Mouse (Mus musculus): ENCODE data around the gene Gm29797.

Gm29797 gene

GRCm38 (mm10) chr2:181671984-181672383 is 15.2 kb downstream of the Gm29797 start:
- DNase-seq (ENCODE audit: low spot score in 2 of 2) = no peak

- peak in 1 of 2 experiments; percentile 49 for DNase-seq (ENCODE audit: low spot score in 2 of 2)
These were observed 16.7 kb downstream of the Gm29797 start for GRCm38 (mm10) chr2:181673501-181673900.

- no peak for DNase-seq (ENCODE audit: low spot score in 2 of 2)
These were observed 18.1 kb downstream of the Gm29797 start for GRCm38 (mm10) chr2:181674934-181675333.

DNA sequence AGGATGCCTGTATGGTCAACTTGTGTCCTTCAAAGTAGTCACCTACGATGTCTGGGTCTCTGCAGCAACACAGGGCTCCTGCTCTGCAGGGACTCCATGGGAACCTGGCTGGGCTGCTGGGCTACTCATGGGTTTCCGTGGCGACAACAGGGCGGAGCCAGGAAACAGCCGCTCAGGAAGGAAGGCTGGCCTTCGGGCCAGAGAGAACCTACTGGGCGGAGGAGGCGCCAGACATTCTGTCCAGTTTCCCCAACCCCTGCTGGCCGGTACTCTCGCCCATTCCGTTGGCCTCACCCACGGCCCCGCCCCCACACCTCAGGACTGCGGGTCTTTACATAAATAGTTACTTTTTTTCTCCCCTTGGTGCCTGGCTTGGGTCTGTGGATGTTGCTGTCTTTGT is 18.6 kb downstream of the Gm29797 start:
- DNase-seq (ENCODE audit: low spot score in 2 of 2) = peak; percentile 88 to 93

GRCm38 (mm10) chr2:181676424-181676823 is 19.6 kb downstream of the Gm29797 start:
- no peak for DNase-seq (ENCODE audit: low spot score in 2 of 2)

DNA sequence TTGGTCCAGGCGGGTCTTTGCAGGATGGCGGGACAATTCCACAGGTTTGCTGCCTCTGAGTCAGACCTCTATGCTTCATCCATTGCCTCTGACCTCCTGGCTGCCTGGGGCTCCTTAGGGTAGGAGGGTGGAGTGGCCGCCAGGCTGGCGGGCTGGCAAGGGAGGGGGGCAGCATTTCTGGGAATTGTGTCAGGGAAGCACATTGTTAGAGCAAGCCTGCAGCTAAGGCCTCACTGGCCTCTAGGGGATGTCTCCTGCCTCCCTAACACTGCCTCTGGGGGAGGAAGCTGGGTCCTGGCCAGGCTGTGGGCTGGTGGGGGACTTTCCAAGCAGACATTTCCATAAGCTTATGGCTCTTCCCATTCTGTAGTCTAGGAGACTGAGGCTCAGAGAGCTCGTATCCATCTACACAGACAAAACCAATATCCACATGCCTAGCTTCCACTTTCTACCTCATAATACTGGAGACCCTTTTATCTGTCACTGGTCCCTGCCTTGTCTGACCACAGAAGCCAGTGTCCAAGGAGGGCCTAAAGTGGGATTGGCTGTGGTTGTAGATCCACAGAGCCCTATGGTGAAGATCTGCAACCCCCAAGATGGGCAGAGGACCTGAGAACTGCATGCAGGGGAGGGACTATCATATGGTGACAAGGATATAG is 20.4 kb downstream of the Gm29797 start:
- DNase-seq (ENCODE audit: low spot score in 2 of 2) = peak; percentile 73 to 84

DNA sequence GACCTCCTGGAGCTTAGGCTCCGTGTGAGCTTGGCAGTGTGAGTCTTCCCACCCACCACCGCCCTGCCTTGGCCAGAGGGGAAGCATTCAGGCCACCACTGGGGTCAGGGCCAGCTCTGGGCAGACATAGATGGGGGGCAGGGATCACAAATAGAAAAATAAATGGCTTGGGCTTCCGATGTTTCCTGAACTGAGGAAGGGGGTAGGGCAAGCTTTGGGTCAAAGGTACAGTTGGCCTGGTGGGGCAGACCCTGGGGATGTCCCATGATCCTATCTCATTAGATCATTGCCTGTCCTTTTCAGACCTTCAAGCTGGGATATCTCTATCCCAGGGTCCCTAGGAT is 20.9 kb downstream of the Gm29797 start:
- peak in 1 of 2 experiments; percentile 56 for DNase-seq (ENCODE audit: low spot score in 2 of 2)

GRCm38 (mm10) chr2:181678780-181679179 is 21.9 kb downstream of the Gm29797 start:
- peak; percentile 82 to 85 for DNase-seq (ENCODE audit: low spot score in 2 of 2)

DNA sequence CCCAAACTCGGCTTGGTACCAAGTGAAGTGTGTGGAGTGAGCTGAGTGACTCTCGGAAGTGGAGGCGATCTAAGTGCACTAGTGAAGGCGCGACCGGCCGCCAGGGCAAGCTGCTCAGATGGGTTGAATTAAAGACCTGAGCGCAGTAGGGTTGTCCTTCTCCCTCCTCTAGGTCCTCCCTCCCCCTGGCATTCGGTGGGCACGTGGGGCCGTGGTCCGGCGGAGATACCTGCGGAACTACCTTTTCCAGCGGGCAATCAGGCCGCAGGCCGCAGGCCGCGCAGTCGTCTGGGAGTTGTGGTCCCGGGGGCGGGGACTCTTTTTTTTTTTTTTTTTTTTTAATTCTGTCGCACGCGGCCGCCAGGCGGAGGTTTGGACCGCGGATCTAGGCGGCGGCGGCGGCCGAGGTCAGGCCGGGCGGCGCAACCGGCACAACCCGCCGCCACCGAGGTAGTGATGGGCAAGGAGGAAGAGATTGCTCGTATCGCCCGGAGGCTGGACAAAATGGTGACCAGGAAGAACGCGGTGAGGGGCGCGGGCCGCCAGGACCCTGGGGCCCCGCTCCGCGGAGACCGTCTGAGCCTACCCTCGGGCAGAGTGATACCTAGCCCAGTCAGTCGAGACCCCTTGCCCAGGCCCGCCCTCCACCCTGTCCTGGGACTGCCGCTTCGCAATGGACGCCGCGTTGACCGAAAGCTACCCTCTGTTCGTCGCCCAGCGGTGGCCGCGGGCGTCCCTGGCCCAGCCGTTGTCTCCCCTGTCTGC is 23.3 kb downstream of the Gm29797 start, which contains the start of gene Tcea2:
Gene Tcea2 (plus strand): TSS at position 360 of the 765 bp plus-strand sequence.
- DNase-seq (ENCODE audit: low spot score in 2 of 2) = peak; percentile 66 to 72

DNA sequence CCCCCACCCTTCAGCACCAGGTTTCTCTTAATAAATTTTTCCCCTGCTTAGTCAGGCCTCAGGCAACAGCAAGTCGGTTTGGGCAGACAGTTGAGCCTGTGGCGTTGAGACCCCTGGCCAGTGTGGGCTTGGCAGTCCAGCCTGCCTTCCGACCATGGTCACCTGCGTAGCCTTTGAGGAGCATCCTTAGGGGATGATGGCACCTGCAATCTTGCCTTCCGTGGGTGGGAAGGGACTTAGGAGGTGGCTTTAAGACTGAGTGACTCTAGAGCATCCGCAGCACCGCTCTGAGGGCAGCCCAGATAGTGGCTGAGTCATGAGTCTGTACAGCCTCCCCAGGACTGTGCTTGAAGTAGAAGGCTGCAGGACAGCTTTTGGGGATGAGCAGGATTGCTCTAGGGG is 23.9 kb downstream of the Gm29797 start:
- DNase-seq (ENCODE audit: low spot score in 2 of 2) = no peak

GRCm38 (mm10) chr2:181681978-181682377 is 25.1 kb downstream of the Gm29797 start:
- no peak for DNase-seq (ENCODE audit: low spot score in 2 of 2)

DNA sequence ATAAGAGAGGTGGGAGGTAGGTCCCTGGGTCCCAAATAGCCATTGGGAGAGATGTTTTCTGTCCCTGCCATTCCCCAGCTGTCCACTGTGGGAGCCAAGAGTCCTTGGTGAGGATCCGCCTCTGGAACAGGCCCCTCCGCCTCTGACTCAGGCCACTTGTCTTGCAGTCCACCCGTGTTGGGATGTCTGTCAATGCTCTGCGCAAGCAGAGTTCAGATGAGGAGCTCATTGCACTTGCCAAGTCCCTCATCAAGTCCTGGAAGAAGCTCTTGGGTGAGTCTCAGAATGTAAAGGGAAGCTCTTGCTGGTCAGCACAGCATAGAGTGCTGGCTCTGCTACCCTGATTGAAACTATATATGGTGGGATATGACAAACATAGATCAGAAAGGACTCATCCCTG is 26.5 kb downstream of the Gm29797 start:
- no peak for DNase-seq (ENCODE audit: low spot score in 2 of 2)

GRCm38 (mm10) chr2:181684713-181685112 is 27.9 kb downstream of the Gm29797 start:
- DNase-seq (ENCODE audit: low spot score in 2 of 2) = no peak

DNA sequence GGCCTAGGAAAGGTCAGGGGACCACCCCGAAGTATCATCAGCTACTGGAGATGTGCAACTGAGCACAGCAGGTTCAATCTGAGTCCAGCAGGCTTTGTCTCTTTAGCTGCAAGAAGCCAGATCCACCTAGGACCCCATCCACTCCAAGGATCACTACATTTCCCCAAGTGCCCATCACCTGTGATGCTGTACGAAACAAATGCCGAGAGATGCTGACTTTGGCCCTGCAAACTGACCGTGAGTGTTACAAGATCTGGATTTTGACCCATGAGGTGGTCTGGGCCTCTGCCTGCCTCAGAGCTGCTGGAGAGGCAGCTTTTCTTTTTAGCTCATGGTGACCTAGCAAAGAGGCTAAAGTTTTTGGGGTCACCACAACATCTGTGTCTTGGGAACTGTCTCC is 28.9 kb downstream of the Gm29797 start:
- DNase-seq (ENCODE audit: low spot score in 2 of 2) = no peak

- no peak for DNase-seq (ENCODE audit: low spot score in 2 of 2)
These were observed 30.8 kb downstream of the Gm29797 start for GRCm38 (mm10) chr2:181687586-181687985.

DNA sequence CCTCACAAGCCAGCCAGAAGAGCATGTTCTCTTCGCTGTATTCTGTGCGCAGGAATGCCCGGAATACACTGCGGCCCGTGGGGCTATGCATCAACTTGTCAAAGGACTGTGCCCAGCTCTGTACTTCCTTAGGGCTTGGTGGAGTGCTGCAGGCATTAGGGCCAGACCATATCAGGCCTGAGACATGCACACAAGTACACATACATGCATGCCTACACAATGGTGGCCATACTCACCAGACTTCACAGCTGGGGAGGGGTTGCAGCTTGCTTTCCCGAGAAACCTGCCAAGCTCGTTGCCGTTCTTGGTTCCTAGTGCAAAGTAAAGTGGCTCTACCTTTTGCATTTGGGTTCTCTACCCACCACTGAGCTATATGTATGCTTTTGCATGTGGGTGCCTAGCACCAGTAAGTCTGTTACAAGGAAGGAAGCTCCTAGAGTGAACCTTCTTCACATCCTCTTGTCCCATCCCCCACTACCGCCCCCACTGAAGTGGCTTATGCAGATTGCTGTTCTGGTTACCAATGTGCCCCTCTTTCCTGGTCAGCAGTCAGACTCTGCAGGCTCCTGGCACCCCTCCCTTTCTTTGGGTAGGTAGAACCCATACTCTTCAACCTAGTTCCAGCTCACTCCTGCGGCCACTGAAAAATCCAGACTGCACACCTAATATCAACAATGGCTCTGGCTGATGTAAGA is 32.8 kb downstream of the Gm29797 start:
- no peak for DNase-seq (ENCODE audit: low spot score in 2 of 2)

DNA sequence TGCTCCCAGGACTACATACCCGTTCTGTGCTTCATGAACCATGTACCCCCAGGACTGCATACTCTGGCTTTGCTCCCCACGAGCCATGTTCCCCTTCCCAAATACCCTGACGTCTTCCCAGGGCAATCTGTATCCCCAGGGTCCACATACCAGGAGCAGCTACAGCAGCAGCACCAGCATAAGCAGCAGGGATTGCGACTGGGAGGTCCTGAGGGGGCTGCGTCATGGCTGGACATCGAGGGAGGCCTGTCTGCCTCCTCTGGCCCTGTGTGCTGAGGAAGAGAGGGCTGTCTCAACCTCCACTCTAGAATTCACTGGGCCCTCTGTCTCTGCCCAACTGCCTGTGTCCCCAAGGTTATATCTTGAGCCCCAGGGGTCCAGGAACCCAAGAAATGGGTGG is 34.2 kb downstream of the Gm29797 start:
- DNase-seq (ENCODE audit: low spot score in 2 of 2) = no peak

DNA sequence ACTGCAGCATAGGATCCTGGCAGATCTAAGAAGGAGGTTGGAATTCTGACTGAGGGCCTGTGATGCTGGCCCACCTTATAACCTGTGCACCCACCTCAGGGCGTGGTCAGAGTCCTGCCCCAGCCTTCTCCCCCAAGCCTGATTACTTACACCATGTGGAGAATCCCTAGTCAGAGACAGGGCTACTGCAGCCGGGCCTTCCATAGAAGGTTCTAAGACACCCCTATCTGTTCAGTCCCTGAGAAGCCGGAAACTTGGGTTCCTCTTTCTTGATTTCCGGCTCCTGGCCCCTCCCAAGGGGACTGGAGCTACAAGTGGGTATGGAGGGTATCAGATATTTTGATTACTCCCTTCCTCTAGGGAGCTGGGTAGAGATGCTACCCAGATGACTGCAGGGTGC is 34.7 kb downstream of the Gm29797 start:
- DNase-seq (ENCODE audit: low spot score in 2 of 2) = no peak

GRCm38 (mm10) chr2:181692304-181692703 is 35.5 kb downstream of the Gm29797 start:
- DNase-seq (ENCODE audit: low spot score in 2 of 2) = no peak

GRCm38 (mm10) chr2:181693339-181694280 is 36.8 kb downstream of the Gm29797 start, which contains the start of gene Rgs19:
Rgs19 (minus strand) TSS chr2:181693977.
- DNase-seq (ENCODE audit: low spot score in 2 of 2) = peak; percentile 86 to 90

- no peak for DNase-seq (ENCODE audit: low spot score in 2 of 2)
These were observed 37.7 kb downstream of the Gm29797 start for GRCm38 (mm10) chr2:181694581-181694980.

Measured in heart, adult 9 months (tissue).